Mouse (Mus musculus): Measurements from ENCODE around the gene Senp7. TPM values are rescaled to one million over a fixed set of nuclear protein-coding genes. Genes with fewer than 3 reads are reported as not detected.
"Not testable (repeated sequence)": the region's sequence is repeated elsewhere in the genome, so short reads cannot be mapped to it uniquely, and the experiment has no call there.

The Senp7 gene
- polyA plus RNA-seq, 1 experiment = 4.5 TPM

DNA sequence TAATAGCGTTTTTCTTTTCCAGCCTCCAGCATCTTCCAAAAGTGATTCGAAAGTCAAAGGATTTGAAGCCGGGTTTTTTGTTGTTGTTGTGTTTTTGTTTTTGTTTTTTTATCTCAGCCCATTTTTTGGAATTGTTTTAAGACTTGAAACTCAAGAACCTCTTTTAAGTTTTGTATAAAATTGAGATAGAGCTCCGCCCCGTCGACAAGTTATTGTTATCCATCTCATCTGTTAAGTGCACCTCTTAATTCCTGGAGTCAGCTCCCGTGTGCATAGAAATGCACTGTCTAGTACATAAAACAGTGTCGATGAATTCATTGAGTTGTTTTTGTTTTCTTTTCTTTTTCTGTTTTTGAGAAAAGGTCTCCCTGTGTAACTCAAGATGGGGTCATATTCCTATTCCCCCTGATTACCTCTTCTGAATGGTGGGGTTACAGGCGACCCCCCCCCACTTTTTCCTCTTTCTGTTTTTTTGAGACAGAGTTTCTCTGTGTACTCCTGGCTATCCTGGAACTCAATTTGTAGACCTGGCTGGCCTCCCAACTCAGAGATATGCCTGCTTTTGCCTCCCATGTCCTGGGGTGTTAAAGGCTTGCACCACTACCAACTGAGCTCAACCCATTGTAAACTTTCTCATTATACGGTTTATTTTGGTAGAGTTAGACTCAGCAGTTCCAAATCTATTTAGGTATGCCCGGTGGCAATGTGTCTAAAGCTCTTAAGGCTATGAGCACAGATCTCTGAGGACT, 28.2 kb downstream of the Senp7 start:
- TF ChIP-seq POLR2A (IDR thresholded peaks at IDR 0.05; ENCODE audit: borderline replicate concordance, extremely low read depth, low read depth, low read length) (no peak), CTCF (IDR thresholded peaks at IDR 0.05; ENCODE audit: insufficient read depth, low read length) (no peak)
- Histone ChIP-seq H3K4me1 (ENCODE audit: control insufficient read depth, insufficient read depth, low read length) (peaks cover 3% of the 10 kb centered on the region), H3K4me3 (replicated peaks; ENCODE audit: extremely low read depth, low read depth, low read length) (peak overlapping the region; percentile 83)
- WGBS = 7% methylated on average over 11 of the region's 11 CpGs
- no peak for DNase-seq

DNA sequence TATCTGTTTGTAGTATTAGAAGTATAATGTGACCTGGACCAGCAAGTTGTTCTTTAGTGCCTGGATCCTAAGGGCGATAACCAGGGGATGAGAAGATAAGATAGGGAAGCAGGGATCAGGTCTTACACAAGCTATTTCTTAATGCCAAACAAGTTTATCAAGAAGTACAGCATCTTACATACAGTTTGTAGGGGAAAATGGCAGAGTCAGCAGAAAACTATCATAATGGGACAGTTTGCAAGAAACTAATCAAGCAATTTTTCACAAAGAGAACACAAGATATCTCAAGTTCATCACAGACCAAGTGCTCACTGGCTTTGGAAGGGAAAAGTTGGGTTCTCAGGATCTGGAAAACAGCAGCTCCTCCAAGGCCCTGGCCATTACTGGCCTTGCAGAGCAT, 31.3 kb downstream of the Senp7 start:
- Histone ChIP-seq H3K4me1 (ENCODE audit: control insufficient read depth, insufficient read depth, low read length) (peaks cover 3% of the 10 kb centered on the region), H3K4me3 (replicated peaks; ENCODE audit: extremely low read depth, low read depth, low read length) (no peak overlapping the region)
- WGBS = 95% methylated on average over 1 of the region's 1 CpGs
- DNase-seq = no peak
- no peak for TF ChIP-seq CTCF (IDR thresholded peaks at IDR 0.05; ENCODE audit: insufficient read depth, low read length)
- no peak for TF ChIP-seq POLR2A (IDR thresholded peaks at IDR 0.05; ENCODE audit: borderline replicate concordance, extremely low read depth, low read depth, low read length)

DNA sequence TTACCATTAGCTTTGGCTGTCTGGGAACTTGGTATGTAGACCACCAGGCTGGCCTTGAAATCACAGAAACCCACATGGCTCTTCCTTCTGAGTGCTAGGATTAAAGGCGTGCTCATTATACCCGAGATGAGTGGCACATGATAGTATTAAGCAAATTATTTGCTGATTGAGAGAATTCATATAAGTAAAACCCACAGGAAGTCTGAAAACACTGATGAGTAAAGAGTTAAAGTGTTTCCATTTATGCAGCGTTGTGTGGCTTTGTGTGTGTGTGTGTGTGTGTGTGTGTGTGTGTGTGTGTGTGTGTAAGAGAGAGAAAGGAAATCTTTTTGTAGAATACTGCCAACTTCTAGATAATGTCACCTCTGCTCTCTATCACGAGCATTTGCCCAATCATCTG, 33.6 kb downstream of the Senp7 start:
- DNase-seq = no peak
- no peak for TF ChIP-seq CTCF (IDR thresholded peaks at IDR 0.05; ENCODE audit: insufficient read depth, low read length)
- no peak for TF ChIP-seq POLR2A (IDR thresholded peaks at IDR 0.05; ENCODE audit: borderline replicate concordance, extremely low read depth, low read depth, low read length)
- WGBS = 70% methylated on average over 4 of the region's 4 CpGs

DNA sequence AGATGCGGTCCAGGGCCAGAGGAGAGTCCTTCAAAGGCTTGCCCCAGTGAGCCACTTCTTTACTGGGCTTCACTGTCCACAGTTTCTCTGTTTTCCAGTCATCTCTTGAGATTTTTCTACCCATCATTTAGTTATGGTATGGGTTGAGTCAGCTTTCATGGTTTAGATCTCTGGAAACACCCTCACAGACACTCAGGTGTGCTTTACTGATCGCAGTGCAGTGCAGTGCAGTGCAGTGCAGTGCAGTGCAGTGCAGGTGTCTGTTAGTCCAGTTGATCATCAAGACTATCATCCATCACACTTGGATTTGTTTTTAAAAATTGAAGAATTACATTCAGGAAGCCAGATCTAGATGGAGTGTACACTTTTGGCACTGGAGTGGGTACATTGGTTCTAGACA, 38.2 kb downstream of the Senp7 start:
- WGBS = 90% methylated on average over 2 of the region's 2 CpGs
- Histone ChIP-seq H3K4me1 (ENCODE audit: control insufficient read depth, insufficient read depth, low read length) (no peaks in the 10 kb centered on the region; the same call in 1 of the 2 replicates), H3K4me3 (replicated peaks; ENCODE audit: extremely low read depth, low read depth, low read length) (no peak overlapping the region)
- TF ChIP-seq POLR2A (IDR thresholded peaks at IDR 0.05; ENCODE audit: borderline replicate concordance, extremely low read depth, low read depth, low read length) (no peak), CTCF (IDR thresholded peaks at IDR 0.05; ENCODE audit: insufficient read depth, low read length) (no peak)
- DNase-seq = no peak

More for the DNA sequence above, 33.6 kb downstream of the Senp7 start:
- Histone ChIP-seq H3K4me1 (ENCODE audit: control insufficient read depth, insufficient read depth, low read length) (no peaks in the 10 kb centered on the region; the same call in 1 of the 2 replicates), H3K4me3 (replicated peaks; ENCODE audit: extremely low read depth, low read depth, low read length) (no peak overlapping the region)

DNA sequence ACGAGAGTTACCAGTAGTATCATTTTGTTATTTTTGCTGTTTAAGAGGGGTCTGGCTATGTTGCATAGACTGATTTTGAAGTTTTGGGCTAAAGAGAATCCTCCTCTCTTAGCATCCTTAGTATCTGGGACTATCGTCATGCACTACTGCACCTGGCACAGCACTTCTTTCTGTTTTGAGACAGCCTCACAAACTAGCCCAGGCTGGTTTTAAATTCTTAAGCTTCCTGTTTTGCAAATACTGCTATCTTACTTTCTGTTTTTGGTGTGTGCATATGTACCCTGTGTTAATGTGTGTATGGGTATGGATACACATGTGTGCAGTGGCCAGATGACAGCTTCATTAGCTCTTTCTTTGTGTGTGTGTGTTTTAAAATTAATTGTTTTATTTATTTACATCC, 42.2 kb downstream of the Senp7 start:
- H3K4me1 ChIP-seq (ENCODE audit: control insufficient read depth, insufficient read depth, low read length) = no peaks in the 10 kb centered on the region; the same call in 1 of the 2 replicates
- no peak overlapping the region for H3K4me3 ChIP-seq (replicated peaks; ENCODE audit: extremely low read depth, low read depth, low read length)
- TF ChIP-seq CTCF (IDR thresholded peaks at IDR 0.05; ENCODE audit: insufficient read depth, low read length) = no peak
- no peak for TF ChIP-seq POLR2A (IDR thresholded peaks at IDR 0.05; ENCODE audit: borderline replicate concordance, extremely low read depth, low read depth, low read length)
- WGBS = 91% methylated on average over 2 of the region's 2 CpGs
- no peak for DNase-seq

DNA sequence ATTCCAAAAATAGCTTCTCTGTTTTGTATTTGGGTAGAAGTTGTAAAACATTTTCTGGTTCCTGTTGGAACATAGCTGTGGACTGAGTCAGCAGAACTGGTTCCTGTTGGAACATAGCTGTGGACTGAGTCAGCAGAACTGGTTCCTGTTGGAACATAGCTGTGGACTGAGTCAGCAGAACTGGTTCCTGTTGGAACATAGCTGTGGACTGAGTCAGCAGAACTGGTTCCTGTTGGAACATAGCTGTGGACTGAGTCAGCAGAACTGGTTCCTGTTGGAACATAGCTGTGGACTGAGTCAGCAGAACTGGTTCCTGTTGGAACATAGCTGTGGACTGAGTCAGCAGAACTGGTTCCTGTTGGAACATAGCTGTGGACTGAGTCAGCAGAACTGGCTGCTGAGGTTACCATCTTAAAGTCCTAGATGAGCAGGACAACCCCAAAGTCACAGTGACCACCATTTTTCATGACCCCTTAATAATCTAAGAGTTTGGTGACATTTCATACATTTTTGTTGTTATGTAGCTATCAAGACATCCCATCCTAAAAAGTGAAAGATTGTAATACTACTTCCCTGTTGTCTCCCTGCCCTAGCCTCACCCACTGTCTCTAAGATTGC, 48.4 kb downstream of the Senp7 start:
- DNase-seq; H3K4me1 ChIP-seq (ENCODE audit: control insufficient read depth, insufficient read depth, low read length); H3K4me3 ChIP-seq (replicated peaks; ENCODE audit: extremely low read depth, low read depth, low read length): not testable (repeated sequence)

DNA sequence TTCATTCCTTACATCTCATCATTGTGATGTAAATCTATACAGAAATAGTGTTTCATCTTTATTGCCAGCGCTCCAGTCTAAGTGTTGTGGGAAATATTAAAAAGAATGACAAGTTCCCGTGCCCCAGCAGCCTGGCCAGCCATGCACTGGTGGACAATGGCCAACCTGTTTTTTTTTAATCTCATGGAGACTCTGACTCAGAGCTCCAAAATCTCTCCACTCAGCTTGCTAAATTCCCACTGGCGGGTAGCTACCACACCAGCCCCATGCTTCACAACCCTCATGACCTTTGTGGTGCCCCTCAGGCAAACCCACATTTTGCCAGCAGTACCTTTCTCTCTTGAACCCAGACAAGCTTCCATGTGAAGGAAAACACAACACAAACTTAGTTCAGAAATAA, 67.6 kb downstream of the Senp7 start:
- TF ChIP-seq CTCF (IDR thresholded peaks at IDR 0.05; ENCODE audit: insufficient read depth, low read length) (no peak), POLR2A (IDR thresholded peaks at IDR 0.05; ENCODE audit: borderline replicate concordance, extremely low read depth, low read depth, low read length) (no peak)
- no peak for DNase-seq
- WGBS = 63% methylated on average over 3 of the region's 3 CpGs
- H3K4me3 ChIP-seq (replicated peaks; ENCODE audit: extremely low read depth, low read depth, low read length) = no peak overlapping the region
- H3K4me1 ChIP-seq (ENCODE audit: control insufficient read depth, insufficient read depth, low read length) = no peaks in the 10 kb centered on the region; the same call in 1 of the 2 replicates

DNA sequence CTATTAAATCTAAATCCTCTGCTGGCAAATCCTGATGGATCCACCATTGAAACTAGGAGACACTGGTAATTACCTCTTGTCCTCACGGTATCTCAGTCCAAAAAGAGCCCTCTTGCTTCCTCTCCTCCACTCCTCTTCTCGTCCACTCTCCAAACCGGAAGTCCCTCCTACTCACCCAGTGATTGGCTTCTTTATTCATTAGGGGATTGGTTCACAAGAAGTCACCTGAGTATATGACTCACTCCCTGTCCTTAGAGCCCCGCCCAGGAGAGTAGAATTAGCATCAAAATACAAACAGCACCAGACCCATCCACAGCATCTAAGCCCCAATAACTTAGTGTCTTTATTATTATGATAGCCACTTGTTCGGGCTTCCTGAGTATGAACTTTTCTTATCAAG, 68.0 kb downstream of the Senp7 start:
- H3K4me3 ChIP-seq (replicated peaks; ENCODE audit: extremely low read depth, low read depth, low read length) = no peak overlapping the region
- no peaks in the 10 kb centered on the region; the same call in 1 of the 2 replicates for H3K4me1 ChIP-seq (ENCODE audit: control insufficient read depth, insufficient read depth, low read length)
- WGBS = 70% methylated on average over 5 of the region's 5 CpGs
- TF ChIP-seq CTCF (IDR thresholded peaks at IDR 0.05; ENCODE audit: insufficient read depth, low read length) (no peak), POLR2A (IDR thresholded peaks at IDR 0.05; ENCODE audit: borderline replicate concordance, extremely low read depth, low read depth, low read length) (no peak)
- no peak for DNase-seq

DNA sequence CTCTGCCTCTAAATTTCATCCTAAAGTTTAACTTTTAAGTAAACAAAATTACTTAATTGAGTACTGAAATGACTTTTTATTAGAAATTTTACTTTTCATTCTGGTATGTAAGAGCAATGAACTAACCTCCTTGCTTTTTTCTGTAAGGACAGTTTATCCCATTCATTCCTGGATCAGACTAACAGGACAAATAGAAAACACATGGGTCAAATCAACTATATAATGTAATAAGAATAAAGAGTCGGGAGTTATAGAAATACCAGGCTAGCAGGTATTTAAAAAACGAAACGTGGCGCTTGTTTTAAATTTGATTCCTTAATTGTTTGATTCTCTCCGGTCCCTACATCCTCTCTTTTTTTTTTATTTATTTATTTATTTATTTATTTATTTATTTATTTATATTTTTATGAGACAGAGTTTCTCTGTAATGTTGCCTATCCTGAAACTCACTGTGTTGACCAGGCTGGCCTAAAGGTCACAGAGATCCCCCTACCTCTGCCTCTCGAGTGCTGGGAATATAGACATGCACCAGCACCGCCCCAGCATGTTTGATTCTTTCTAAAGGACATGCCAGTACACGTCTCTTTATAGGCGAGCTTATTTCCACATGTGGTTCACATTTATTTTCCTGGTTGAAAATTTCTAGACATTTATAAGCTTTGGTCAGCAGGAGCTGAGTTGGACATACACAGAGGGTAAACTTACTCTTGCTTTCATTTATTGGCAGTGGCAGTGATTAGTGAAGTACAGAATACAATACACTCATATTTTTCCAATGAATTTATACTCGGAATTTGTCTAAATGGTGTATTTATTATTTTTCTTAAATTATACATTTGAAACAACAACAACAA, 69.4 kb downstream of the Senp7 start:
- TF ChIP-seq CTCF (IDR thresholded peaks at IDR 0.05; ENCODE audit: insufficient read depth, low read length) (no peak), POLR2A (IDR thresholded peaks at IDR 0.05; ENCODE audit: borderline replicate concordance, extremely low read depth, low read depth, low read length) (no peak)
- DNase-seq = no peak
- Histone ChIP-seq H3K4me1 (ENCODE audit: control insufficient read depth, insufficient read depth, low read length) (no peaks in the 10 kb centered on the region; the same call in 1 of the 2 replicates), H3K4me3 (replicated peaks; ENCODE audit: extremely low read depth, low read depth, low read length) (no peak overlapping the region)
- 93% methylated on average over 10 of the region's 10 CpGs for WGBS
